Mouse (Mus musculus) testis, adult 2 months (tissue): ENCODE data around the gene Msmb. TPM values are rescaled to one million over a fixed set of nuclear protein-coding genes. Genes with fewer than 3 reads are reported as not detected.

Experiments used
- H3K27ac ChIP-seq: fragments of 200-500 bp; 2 replicates; pipeline ENCODE4 v1.5.1; 2012; ENCODE audit warnings: low read depth, low read length; ENCODE audit not compliant: control insufficient read depth, insufficient read depth
- H3K27me3 ChIP-seq: fragments of 200-500 bp; 2 replicates; pipeline ENCODE4 v1.6.1; 2012; ENCODE audit warnings: mild to moderate bottlenecking, low read length, moderate library complexity; ENCODE audit not compliant: control insufficient read depth, insufficient read depth
- H3K36me3 ChIP-seq: fragments of 200-500 bp; 2 replicates; pipeline ENCODE4 v1.6.1; 2012; ENCODE audit warnings: mild to moderate bottlenecking, low read length; ENCODE audit not compliant: control insufficient read depth, insufficient read depth
- H3K4me1 ChIP-seq: fragments of 200-500 bp; 2 replicates; pipeline ENCODE4 v1.6.1; 2012; ENCODE audit warnings: low read length; ENCODE audit not compliant: control insufficient read depth, insufficient read depth
- H3K4me3 ChIP-seq: fragments of 200-500 bp; 2 replicates; pipeline ENCODE4 v1.5.1; 2012; ENCODE audit warnings: low read depth, mild to moderate bottlenecking, low read length, moderate library complexity, mixed read lengths; ENCODE audit not compliant: control insufficient read depth
- CTCF ChIP-seq: fragments of 200-500 bp; IDR thresholded peaks from 2 replicates; pipeline ENCODE4 v1.5.1; 2012; ENCODE audit warnings: low read depth, mild to moderate bottlenecking, inconsistent platforms, low read length, moderate library complexity; ENCODE audit not compliant: control insufficient read depth, insufficient read depth, insufficient replicate concordance
- POLR2A ChIP-seq: fragments of 200-500 bp; IDR thresholded peaks from 2 replicates; pipeline ENCODE4 v1.6.1; 2012; ENCODE audit warnings: low read depth, mild to moderate bottlenecking, inconsistent platforms, low read length, moderate library complexity; ENCODE audit not compliant: control insufficient read depth
- polyA plus RNA-seq: library from polyadenylated mRNA; depleted of rRNA; stranded (reverse); fragments of >200 nt; gene quantifications from 2 replicates; pipeline ENCODE4 v1.2.3, GENCODE M21; 2012

The Msmb gene
- polyA plus RNA-seq, 1 experiment, result not detected

- peak within 1 kb of the TSS; percentile 93 for H3K4me3 ChIP-seq
- TF ChIP-seq POLR2A (peak; percentile 95), CTCF (no peak)
Observed at GRCm38 (mm10) chr14:32159690-32160246, 17.9 kb downstream of the Msmb start, which contains the start of gene Ncoa4. Gene Ncoa4, plus strand, starts transcription at chr14:32159865.

GRCm38 (mm10) chr14:32160563-32160962, 18.7 kb downstream of the Msmb start:
- H3K4me1 ChIP-seq, result peaks cover 10% of the 10 kb centered on the region
- H3K27me3 ChIP-seq, result no peaks in the 10 kb centered on the region
- TF ChIP-seq CTCF, result no peak
- no peak for TF ChIP-seq POLR2A
- no peaks in the 10 kb centered on the region for H3K36me3 ChIP-seq
- peak overlapping the region; percentile 93 for H3K4me3 ChIP-seq
- H3K27ac ChIP-seq, result no peak overlapping the region; the same call in 1 of the 2 replicates

More at GRCm38 (mm10) chr14:32159690-32160246, 17.9 kb downstream of the Msmb start, which contains the start of gene Ncoa4:
- peak within 1 kb of the TSS; percentile 56 for H3K27ac ChIP-seq
- peaks cover 10% of the 10 kb centered on the region for H3K4me1 ChIP-seq
- H3K36me3 ChIP-seq, result no peaks in the 10 kb centered on the region
- H3K27me3 ChIP-seq, result no peaks in the 10 kb centered on the region

DNA sequence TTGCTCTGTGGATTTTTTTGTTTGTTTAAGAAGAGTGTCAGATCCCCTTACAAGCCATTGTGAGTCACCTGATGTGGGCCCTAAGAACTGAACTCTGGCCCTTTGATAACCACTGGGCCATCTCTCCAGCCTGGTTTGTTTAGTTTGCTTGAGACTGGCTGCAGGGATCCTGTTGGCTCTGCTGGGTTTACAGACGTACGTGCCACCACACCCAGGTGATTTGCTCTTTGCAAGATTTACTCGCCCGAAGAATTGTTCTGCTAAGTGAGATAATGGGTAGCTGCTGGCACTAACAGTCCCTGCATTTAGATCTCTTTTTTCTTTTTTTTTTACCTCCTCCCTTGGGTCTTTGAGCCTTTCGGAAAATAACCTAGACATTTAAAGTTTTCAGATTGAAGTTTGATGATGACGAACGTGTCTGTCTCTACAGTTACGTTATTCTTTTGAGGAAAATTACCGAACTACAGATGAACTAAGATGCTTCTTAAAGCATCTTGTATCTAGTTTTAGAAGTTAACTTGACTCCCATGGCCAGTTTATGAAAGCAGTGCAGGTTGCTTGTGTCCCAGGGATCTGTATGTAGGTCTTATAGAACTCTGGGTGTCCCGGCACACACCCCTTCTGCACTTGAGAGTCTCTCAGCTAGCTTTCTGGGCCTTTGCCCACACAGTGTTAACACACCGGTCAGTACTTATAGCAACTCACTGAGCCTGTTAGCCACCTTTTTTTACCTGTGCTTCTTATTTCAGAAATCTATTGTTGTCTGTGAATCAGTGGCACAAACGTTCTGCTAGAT, 19.5 kb downstream of the Msmb start:
- Histone ChIP-seq H3K27ac (no peak overlapping the region), H3K4me1 (peaks cover 10% of the 10 kb centered on the region), H3K27me3 (no peaks in the 10 kb centered on the region), H3K4me3 (no peak overlapping the region), H3K36me3 (no peaks in the 10 kb centered on the region)
- TF ChIP-seq POLR2A (no peak), CTCF (no peak)

- no peak for TF ChIP-seq CTCF
- Histone ChIP-seq H3K27me3 (no peaks in the 10 kb centered on the region), H3K4me3 (no peak overlapping the region), H3K27ac (no peak overlapping the region), H3K4me1 (peaks cover 10% of the 10 kb centered on the region), H3K36me3 (no peaks in the 10 kb centered on the region)
Observed at GRCm38 (mm10) chr14:32162231-32162630, 20.4 kb downstream of the Msmb start.

- no peak overlapping the region for H3K27ac ChIP-seq
- peaks cover 10% of the 10 kb centered on the region for H3K4me1 ChIP-seq
- no peak for TF ChIP-seq POLR2A
- TF ChIP-seq CTCF, result no peak
- H3K4me3 ChIP-seq, result no peak overlapping the region
- no peaks in the 10 kb centered on the region for H3K36me3 ChIP-seq
- H3K27me3 ChIP-seq, result no peaks in the 10 kb centered on the region
Observed at GRCm38 (mm10) chr14:32163203-32163888, 21.5 kb downstream of the Msmb start.

DNA sequence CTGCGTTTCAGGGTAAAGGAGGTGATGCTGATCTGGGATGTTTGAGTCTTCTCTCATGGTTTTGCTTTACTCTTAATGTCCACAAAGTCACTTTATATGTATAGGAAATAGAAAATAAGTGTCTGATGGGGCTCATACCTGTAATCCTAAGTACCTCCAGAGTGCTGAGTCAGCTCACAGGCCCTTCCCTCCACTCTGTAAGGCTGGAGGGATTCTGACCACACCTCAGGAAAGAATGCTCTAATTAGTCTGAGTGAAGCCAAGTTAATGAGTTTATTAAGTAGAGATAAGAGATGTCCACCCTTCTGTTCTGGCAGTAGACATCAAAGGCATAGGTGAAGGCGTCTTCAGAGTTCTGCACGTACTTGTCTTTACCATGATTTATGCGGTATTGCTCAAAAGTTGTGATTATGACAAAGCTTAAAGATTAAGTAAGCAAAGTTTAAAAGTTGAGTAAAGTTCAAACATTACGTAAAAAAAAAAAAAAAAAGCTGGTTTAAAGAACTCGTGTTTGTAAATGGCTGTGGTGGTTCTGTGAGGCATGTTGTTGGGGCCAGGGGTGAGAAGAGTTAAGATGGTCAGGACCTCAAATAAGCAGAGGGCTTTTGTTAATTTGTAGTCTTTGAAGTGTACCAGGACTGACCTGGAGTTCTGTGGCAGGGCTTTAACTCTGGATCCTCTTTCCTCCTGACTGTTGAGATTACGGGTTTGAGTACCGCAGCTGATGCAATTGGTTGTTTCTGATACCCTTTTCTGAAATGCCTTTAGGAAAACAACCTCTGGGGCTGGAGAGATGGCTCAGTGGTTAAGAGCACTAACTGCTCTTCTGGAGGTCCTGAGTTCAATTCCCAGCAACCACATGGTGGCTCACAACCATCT, 22.6 kb downstream of the Msmb start:
- peaks cover 7% of the 10 kb centered on the region for H3K4me1 ChIP-seq
- no peak for TF ChIP-seq POLR2A
- TF ChIP-seq CTCF, result no peak
- no peak overlapping the region; the same call in 1 of the 2 replicates for H3K4me3 ChIP-seq
- H3K27ac ChIP-seq, result no peak overlapping the region
- H3K27me3 ChIP-seq, result no peaks in the 10 kb centered on the region
- H3K36me3 ChIP-seq, result no peaks in the 10 kb centered on the region
